Mouse (Mus musculus): ENCODE measurements at regions not wholly inside any gene's neighbourhood (a gene's known extent, or its start where the extent isn't known, plus 50 kb on each side); places are given as distances from the start of the nearest gene placed in this dataset.

DNA sequence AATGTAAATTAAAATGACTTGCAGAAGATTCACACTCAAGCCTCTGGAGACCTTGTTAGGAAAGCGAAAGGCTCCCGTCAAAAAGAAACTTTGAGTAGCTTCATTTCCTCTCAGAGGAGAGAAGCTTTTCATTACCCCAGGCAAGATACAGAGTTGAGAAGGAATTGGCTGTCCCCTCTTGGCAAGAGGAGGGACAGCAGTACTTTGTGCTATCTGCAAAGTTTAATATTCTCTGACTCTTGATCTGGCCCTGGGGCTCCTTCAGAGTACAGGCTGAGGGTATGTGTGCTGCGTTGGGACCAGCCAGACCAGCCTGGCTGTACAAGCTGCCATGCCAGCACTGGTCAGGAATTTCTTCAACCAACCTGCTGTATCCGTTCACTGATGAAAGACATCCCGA is 525.4 kb downstream of the Amy2a5 start:
- no peak for DNase-seq (ENCODE audit: low spot score in 2 of 2)

DNA sequence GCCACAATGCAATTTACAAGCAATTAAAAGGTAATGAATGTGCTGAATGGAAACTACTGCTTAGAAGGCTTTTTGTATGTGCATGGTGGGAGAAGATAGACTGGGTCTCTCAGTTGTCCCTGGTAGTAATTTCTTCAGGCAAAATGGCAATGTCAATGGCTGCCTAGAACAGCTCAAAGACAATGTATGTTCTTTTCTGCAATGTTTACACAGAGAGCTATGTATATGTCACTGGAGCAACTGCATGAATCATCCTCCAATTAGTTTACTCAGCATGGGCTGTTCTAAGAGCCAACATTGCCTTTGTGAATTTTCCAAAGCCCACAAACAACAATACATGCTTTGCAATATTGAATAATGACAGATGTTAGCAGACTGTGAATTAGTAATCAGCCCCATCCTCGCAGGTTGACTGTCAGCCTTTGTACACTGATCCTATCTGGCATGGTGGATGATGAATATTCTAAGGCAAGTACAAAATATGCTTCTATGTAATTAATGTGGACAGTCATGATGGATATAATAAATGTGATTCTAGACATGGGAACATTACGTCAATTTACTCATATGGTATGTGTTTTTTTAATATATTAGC is 559.0 kb downstream of the Amy2a5 start:
- DNase-seq (ENCODE audit: low spot score in 2 of 2): no peak

DNA sequence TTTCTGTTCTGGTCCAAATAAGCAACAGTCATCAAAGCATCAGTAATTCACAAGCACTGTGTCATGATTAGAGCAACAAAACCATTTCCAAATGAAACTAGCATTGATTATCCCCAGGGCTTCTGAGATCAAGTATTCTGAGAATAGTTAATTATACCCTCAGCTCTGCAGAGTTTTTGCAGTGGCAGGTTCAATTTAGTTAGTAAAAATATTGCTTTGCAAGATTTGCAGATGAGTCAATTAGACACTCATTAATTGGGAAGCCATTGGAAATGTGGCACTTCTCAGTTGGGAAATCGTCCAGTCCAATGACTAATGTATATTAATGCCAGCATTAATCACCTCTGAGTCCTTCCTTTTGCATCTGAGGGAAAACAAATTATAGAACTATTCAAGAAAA is 570.5 kb downstream of the Amy2a5 start:
- DNase-seq (ENCODE audit: low spot score in 2 of 2): no peak

DNA sequence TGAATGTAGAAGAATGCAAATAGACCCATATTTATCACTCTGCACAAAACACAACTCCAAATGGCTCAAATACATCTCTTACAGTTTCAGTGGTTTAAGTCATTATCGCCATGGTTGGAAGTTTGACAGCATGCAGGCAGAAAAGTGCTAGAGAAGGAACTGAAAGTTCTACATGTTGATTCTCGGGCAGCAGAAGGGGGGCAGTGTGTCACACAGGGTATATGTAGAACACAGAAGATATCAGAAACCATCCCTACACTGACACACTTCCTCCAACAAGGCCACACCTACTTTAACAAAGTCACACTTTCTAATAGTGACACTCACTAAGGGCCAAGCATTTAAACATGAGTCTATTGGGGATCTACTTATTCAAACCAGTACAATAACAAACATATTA is 620.1 kb downstream of the Amy2a5 start:
- DNase-seq (ENCODE audit: low spot score in 2 of 2): no peak

DNA sequence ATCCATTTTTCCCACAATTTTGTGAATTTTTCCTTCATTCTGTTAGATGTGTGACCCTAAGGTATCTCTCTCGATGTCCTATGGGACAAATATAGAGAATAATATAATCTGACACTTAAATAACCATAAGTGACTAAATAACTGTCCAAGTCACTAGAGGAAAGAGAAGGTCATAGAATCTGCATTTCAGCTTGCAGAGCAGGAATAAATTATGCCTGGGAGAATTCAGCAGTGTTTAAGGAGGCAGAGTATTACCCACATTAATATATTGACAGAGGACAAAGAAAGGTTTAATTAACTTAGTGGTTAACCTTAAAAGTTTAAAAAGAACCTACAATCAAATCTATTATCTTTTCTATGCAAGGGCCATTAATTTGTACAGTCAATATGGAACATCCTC is 655.2 kb downstream of the Amy2a5 start:
- no peak for DNase-seq (ENCODE audit: low spot score in 2 of 2)

DNA sequence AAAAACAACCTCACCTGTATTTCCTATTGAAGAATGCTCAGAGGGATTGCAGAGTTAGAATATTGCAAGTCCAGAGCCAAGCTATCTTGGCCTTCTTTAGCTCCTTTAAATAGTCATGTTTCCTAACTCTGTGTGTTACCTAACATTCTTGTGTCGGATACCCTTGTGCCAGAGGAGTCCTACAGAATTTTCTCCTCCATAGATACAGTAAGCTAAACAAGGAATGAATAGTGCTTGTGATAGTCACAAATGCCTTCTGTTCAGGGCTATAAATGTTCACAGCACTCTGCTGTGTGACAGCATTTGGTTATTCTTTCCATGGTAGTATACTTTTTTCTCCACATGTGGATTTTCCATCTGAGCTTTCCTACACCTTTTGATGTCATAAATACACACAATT is 676.3 kb downstream of the Amy2a5 start:
- peak in 1 of 2 experiments; percentile 6 for DNase-seq (ENCODE audit: low spot score in 2 of 2)
